Mouse (Mus musculus) testis, adult 2 months (tissue): Measurements from ENCODE around the gene 5530401A14Rik. TPM values are rescaled to one million over a fixed set of nuclear protein-coding genes. Genes with fewer than 3 reads are reported as not detected.

Experiments used
- H3K27ac ChIP-seq: fragments of 200-500 bp; 2 replicates; pipeline ENCODE4 v1.5.1; 2012; ENCODE audit warnings: low read depth, low read length; ENCODE audit not compliant: control insufficient read depth, insufficient read depth
- H3K27me3 ChIP-seq: fragments of 200-500 bp; 2 replicates; pipeline ENCODE4 v1.6.1; 2012; ENCODE audit warnings: mild to moderate bottlenecking, low read length, moderate library complexity; ENCODE audit not compliant: control insufficient read depth, insufficient read depth
- H3K36me3 ChIP-seq: fragments of 200-500 bp; 2 replicates; pipeline ENCODE4 v1.6.1; 2012; ENCODE audit warnings: mild to moderate bottlenecking, low read length; ENCODE audit not compliant: control insufficient read depth, insufficient read depth
- H3K4me1 ChIP-seq: fragments of 200-500 bp; 2 replicates; pipeline ENCODE4 v1.6.1; 2012; ENCODE audit warnings: low read length; ENCODE audit not compliant: control insufficient read depth, insufficient read depth
- H3K4me3 ChIP-seq: fragments of 200-500 bp; 2 replicates; pipeline ENCODE4 v1.5.1; 2012; ENCODE audit warnings: low read depth, mild to moderate bottlenecking, low read length, moderate library complexity, mixed read lengths; ENCODE audit not compliant: control insufficient read depth
- CTCF ChIP-seq: fragments of 200-500 bp; IDR thresholded peaks from 2 replicates; pipeline ENCODE4 v1.5.1; 2012; ENCODE audit warnings: low read depth, mild to moderate bottlenecking, inconsistent platforms, low read length, moderate library complexity; ENCODE audit not compliant: control insufficient read depth, insufficient read depth, insufficient replicate concordance
- POLR2A ChIP-seq: fragments of 200-500 bp; IDR thresholded peaks from 2 replicates; pipeline ENCODE4 v1.6.1; 2012; ENCODE audit warnings: low read depth, mild to moderate bottlenecking, inconsistent platforms, low read length, moderate library complexity; ENCODE audit not compliant: control insufficient read depth
- polyA plus RNA-seq: library from polyadenylated mRNA; depleted of rRNA; stranded (reverse); fragments of >200 nt; gene quantifications from 2 replicates; pipeline ENCODE4 v1.2.3, GENCODE M21; 2012; rRNA removed

The 5530401A14Rik gene
- polyA plus RNA-seq = not detected in 2 replicates

GRCm38 (mm10) chr11:81860250-81860972 is at the start of gene 5530401A14Rik:
TSS of gene 5530401A14Rik (plus strand) at chr11:81860673.
- Histone ChIP-seq H3K4me1 (no peaks in the 10 kb centered on the region), H3K27ac (no peak within 1 kb of the TSS), H3K27me3 (no peaks in the 10 kb centered on the region), H3K4me3 (no peak within 1 kb of the TSS), H3K36me3 (no peaks in the 10 kb centered on the region)
- TF ChIP-seq CTCF (no peak), POLR2A (no peak)

GRCm38 (mm10) chr11:81814816-81815215 is 45.7 kb upstream of the 5530401A14Rik start:
- Histone ChIP-seq H3K27me3 (no peaks in the 10 kb centered on the region), H3K4me1 (no peaks in the 10 kb centered on the region), H3K36me3 (no peaks in the 10 kb centered on the region), H3K4me3 (no peak overlapping the region), H3K27ac (no peak overlapping the region)
- TF ChIP-seq CTCF (no peak), POLR2A (no peak)

- Histone ChIP-seq H3K27ac (no peak overlapping the region), H3K36me3 (no peaks in the 10 kb centered on the region), H3K4me1 (no peaks in the 10 kb centered on the region), H3K4me3 (no peak overlapping the region), H3K27me3 (no peaks in the 10 kb centered on the region)
- TF ChIP-seq POLR2A = no peak
- no peak for TF ChIP-seq CTCF
Observed at GRCm38 (mm10) chr11:81816531-81816930, 43.9 kb upstream of the 5530401A14Rik start.

- no peak overlapping the region for H3K4me3 ChIP-seq
- no peaks in the 10 kb centered on the region for H3K36me3 ChIP-seq
- no peak overlapping the region for H3K27ac ChIP-seq
- no peak for TF ChIP-seq CTCF
- no peak for TF ChIP-seq POLR2A
- H3K27me3 ChIP-seq = no peaks in the 10 kb centered on the region
- no peaks in the 10 kb centered on the region for H3K4me1 ChIP-seq
Observed at GRCm38 (mm10) chr11:81832381-81832780, 28.1 kb upstream of the 5530401A14Rik start.

- Histone ChIP-seq H3K4me1 (no peaks in the 10 kb centered on the region), H3K36me3 (no peaks in the 10 kb centered on the region), H3K27ac (no peak overlapping the region), H3K4me3 (no peak overlapping the region), H3K27me3 (no peaks in the 10 kb centered on the region)
- TF ChIP-seq CTCF = no peak
- TF ChIP-seq POLR2A = no peak
Observed at GRCm38 (mm10) chr11:81838426-81838825, 22.0 kb upstream of the 5530401A14Rik start.

GRCm38 (mm10) chr11:81841001-81841400 is 19.5 kb upstream of the 5530401A14Rik start:
- H3K36me3 ChIP-seq = no peaks in the 10 kb centered on the region
- TF ChIP-seq POLR2A (no peak), CTCF (no peak)
- H3K27me3 ChIP-seq = no peaks in the 10 kb centered on the region
- no peaks in the 10 kb centered on the region for H3K4me1 ChIP-seq
- no peak overlapping the region for H3K4me3 ChIP-seq
- H3K27ac ChIP-seq = no peak overlapping the region

GRCm38 (mm10) chr11:81845010-81845685 is 15.3 kb upstream of the 5530401A14Rik start:
- Histone ChIP-seq H3K27me3 (no peaks in the 10 kb centered on the region), H3K36me3 (no peaks in the 10 kb centered on the region), H3K27ac (no peak overlapping the region), H3K4me3 (no peak overlapping the region), H3K4me1 (no peaks in the 10 kb centered on the region)
- TF ChIP-seq POLR2A (no peak), CTCF (no peak)

- no peak overlapping the region for H3K4me3 ChIP-seq
- H3K27ac ChIP-seq = no peak overlapping the region
- no peaks in the 10 kb centered on the region for H3K4me1 ChIP-seq
- H3K27me3 ChIP-seq = no peaks in the 10 kb centered on the region
- H3K36me3 ChIP-seq = no peaks in the 10 kb centered on the region
- TF ChIP-seq POLR2A (no peak), CTCF (no peak)
Observed at GRCm38 (mm10) chr11:81845686-81846036, 14.8 kb upstream of the 5530401A14Rik start.
